Mouse (Mus musculus): ENCODE data around the gene Defb36. TPM values are rescaled to one million over a fixed set of nuclear protein-coding genes. Genes with fewer than 3 reads are reported as not detected.

Defb36 gene
- polyA plus RNA-seq, 1 experiment from 2014 or later: not detected

DNA sequence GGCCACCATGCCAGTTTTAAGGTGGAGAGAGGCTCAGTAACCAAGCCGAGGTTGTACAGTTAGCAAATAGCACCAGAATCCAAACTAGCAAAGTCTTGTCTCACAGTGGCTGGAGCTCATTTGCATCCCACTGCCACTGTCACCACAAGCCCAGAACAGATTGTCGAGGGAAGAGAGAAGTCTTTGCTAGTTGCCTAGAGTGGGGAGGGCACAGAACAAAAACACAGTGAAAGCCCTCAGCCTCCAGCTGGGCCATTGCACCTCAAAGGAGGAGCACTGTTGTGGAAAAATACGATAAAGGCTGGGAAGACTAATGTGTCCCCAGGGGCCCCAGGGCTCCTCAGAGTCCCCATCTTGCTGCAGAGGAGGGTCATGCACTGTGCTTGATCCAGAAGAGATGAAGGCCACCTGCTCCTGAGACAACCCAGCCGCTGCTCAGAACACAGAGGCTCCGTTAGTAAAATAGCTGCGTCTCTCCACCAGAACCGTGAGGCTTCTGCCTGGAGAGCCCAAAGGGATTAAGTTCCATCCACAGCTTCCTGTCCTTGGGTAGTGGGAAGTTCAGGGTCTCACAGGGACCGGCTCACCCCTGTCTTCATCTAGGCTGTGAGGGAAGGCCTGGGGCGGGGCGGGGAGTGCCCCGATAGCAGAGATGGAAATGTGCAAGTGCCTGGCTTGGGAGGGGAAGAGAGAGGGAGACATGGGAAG lies 35.4 kb downstream of the Defb36 start:
- H3K36me3 ChIP-seq: no peaks in the 10 kb centered on the region
- H3K9me3 ChIP-seq: no peaks in the 10 kb centered on the region
- H3K27me3 ChIP-seq: peaks cover under 1% of the 10 kb centered on the region; the same call in 1 of the 2 replicates
- peaks cover 13% of the 10 kb centered on the region for H3K4me1 ChIP-seq
- no peak for ATAC-seq (ENCODE audit: low FRiP score, low read depth)
- H3K4me2 ChIP-seq (replicated peaks): no peak overlapping the region
- no peak overlapping the region for H3K9ac ChIP-seq (replicated peaks)
- no peak overlapping the region for H3K4me3 ChIP-seq
- 0 out of 2 replicates have a peak overlapping the region, but pooled peaks have one; percentile 42 for H3K27ac ChIP-seq (replicated peaks)
- WGBS: 9% methylated on average over 11 of the region's 11 CpGs

GRCm38 (mm10) chr2:152652901-152653620 lies 48.9 kb downstream of the Defb36 start:
- Histone ChIP-seq H3K4me3 (no peak overlapping the region), H3K27ac (replicated peaks) (no peak overlapping the region), H3K4me1 (peaks cover 14% of the 10 kb centered on the region), H3K9me3 (no peaks in the 10 kb centered on the region), H3K9ac (replicated peaks) (no peak overlapping the region), H3K4me2 (replicated peaks) (no peak overlapping the region), H3K36me3 (no peaks in the 10 kb centered on the region), H3K27me3 (no peaks in the 10 kb centered on the region)
- no peak for ATAC-seq (ENCODE audit: low FRiP score, low read depth)
- 80% methylated on average over 10 of the region's 10 CpGs for WGBS

GRCm38 (mm10) chr2:152653874-152654715 lies 50.0 kb downstream of the Defb36 start:
- Histone ChIP-seq H3K36me3 (no peaks in the 10 kb centered on the region), H3K9me3 (no peaks in the 10 kb centered on the region), H3K9ac (replicated peaks) (peak overlapping the region; percentile 28; the same call in 1 of the 2 replicates), H3K4me3 (no peak overlapping the region), H3K4me1 (peaks cover 14% of the 10 kb centered on the region), H3K27ac (replicated peaks) (peak overlapping the region; percentile 84), H3K27me3 (no peaks in the 10 kb centered on the region), H3K4me2 (replicated peaks) (peak overlapping the region; percentile 32)
- ATAC-seq (ENCODE audit: low FRiP score, low read depth): peak; percentile 80
- 43% methylated on average over 14 of the region's 14 CpGs for WGBS

DNA sequence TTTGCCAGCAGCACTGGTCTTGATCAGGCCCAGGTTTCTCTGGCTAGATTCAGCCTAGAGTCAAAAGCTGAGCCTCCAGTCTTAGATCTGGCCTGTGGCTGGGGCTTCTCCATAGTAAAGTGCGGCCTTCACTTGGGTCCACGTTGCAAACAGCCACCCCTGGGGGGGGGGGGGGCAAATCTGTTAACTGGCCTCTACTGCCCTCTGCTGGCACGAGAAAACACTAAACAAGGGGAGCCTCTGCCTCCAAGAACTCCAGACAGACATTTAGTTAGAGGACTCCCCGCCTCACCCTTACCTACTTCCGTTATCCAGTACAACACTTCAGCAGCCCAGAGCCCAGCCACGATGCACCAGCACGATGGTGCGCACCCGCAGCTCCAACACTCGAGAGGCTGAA lies 53.3 kb downstream of the Defb36 start:
- no peak overlapping the region for H3K9ac ChIP-seq (replicated peaks)
- peaks cover 14% of the 10 kb centered on the region for H3K4me1 ChIP-seq
- H3K4me3 ChIP-seq: no peak overlapping the region
- no peak overlapping the region for H3K27ac ChIP-seq (replicated peaks)
- 60% methylated on average over 10 of the region's 10 CpGs for WGBS
- H3K27me3 ChIP-seq: no peaks in the 10 kb centered on the region
- no peak overlapping the region for H3K4me2 ChIP-seq (replicated peaks)
- no peaks in the 10 kb centered on the region for H3K36me3 ChIP-seq
- no peak for ATAC-seq (ENCODE audit: low FRiP score, low read depth)
- H3K9me3 ChIP-seq: no peaks in the 10 kb centered on the region

DNA sequence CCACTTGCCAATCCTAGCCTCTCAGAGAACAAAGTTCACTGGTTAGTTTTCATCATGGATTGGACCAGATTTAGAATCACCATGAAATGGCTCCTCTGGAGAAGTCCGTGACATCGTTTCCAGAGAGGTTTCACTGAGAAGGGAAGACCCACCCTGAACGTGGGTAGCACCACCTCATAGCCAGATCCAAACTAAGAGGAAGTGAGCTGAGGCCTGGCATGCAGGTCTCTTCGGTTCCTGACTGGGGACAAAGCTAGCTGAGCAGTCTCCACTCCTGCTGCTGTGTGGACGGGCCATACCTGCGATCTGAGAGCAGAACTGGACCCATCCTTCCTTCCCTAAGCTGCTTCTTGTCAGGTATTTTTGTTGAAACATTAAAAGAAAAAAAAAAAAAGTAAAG lies 57.0 kb downstream of the Defb36 start:
- H3K36me3 ChIP-seq: no peaks in the 10 kb centered on the region
- H3K27ac ChIP-seq (replicated peaks): no peak overlapping the region
- no peaks in the 10 kb centered on the region for H3K27me3 ChIP-seq
- no peaks in the 10 kb centered on the region for H3K4me1 ChIP-seq
- no peak for ATAC-seq (ENCODE audit: low FRiP score, low read depth)
- no peak overlapping the region for H3K4me3 ChIP-seq
- no peak overlapping the region for H3K9ac ChIP-seq (replicated peaks)
- 85% methylated on average over 6 of the region's 6 CpGs for WGBS
- H3K4me2 ChIP-seq (replicated peaks): no peak overlapping the region
- H3K9me3 ChIP-seq: no peaks in the 10 kb centered on the region

Other genes starting within 250 kb of the Defb36 start
- 12.5 and 16.1 TPM in 2 replicates for gene Nrsn2, start 227.7 kb upstream of the Defb36 start, polyA plus RNA-seq (2016; fragmentation: Nextera tagmentation; extraction: Ambion mirVana)
- gene Sox12, start 206.3 kb upstream of the Defb36 start, polyA plus RNA-seq (2016; fragmentation: Nextera tagmentation; extraction: Ambion mirVana): 15.6 and 18.7 TPM in 2 replicates
- 51.3 and 53.3 TPM in 2 replicates for gene Zcchc3, start 189.3 kb upstream of the Defb36 start, polyA plus RNA-seq (2016; fragmentation: Nextera tagmentation; extraction: Ambion mirVana)
- gene 6820408C15Rik, start 188.7 kb upstream of the Defb36 start, polyA plus RNA-seq (2016; fragmentation: Nextera tagmentation; extraction: Ambion mirVana): 0.54 and 1.1 TPM in 2 replicates
- gene Defb23, start 139.7 kb upstream of the Defb36 start, polyA plus RNA-seq (2016; fragmentation: Nextera tagmentation; extraction: Ambion mirVana): not detected in 2 replicates
- not detected in 2 replicates for gene Defb20, start 127.3 kb upstream of the Defb36 start, polyA plus RNA-seq (2016; fragmentation: Nextera tagmentation; extraction: Ambion mirVana)
- gene Defb22, start 114.2 kb upstream of the Defb36 start, polyA plus RNA-seq (2016; fragmentation: Nextera tagmentation; extraction: Ambion mirVana): not detected in 2 replicates
- not detected in 2 replicates for gene Defb26, start 92.6 kb upstream of the Defb36 start, polyA plus RNA-seq (2016; fragmentation: Nextera tagmentation; extraction: Ambion mirVana)
- not detected in 2 replicates for gene Defb28, start 86.1 kb upstream of the Defb36 start, polyA plus RNA-seq (2016; fragmentation: Nextera tagmentation; extraction: Ambion mirVana)
- gene Defb29, start 64.2 kb upstream of the Defb36 start, polyA plus RNA-seq (2016; fragmentation: Nextera tagmentation; extraction: Ambion mirVana): not detected in 2 replicates
- not detected in 2 replicates for gene Gm17416, start 35.0 kb upstream of the Defb36 start, polyA plus RNA-seq (2016; fragmentation: Nextera tagmentation; extraction: Ambion mirVana)
- gene Defb21, start 31.6 kb upstream of the Defb36 start, polyA plus RNA-seq (2016; fragmentation: Nextera tagmentation; extraction: Ambion mirVana): not detected in 2 replicates
- gene Defb19, start 24.0 kb upstream of the Defb36 start, polyA plus RNA-seq (2016; fragmentation: Nextera tagmentation; extraction: Ambion mirVana): not detected in 2 replicates
- gene Defb45, start 4.9 kb upstream of the Defb36 start, polyA plus RNA-seq (2016; fragmentation: Nextera tagmentation; extraction: Ambion mirVana): not detected in 2 replicates
- gene Defb25, start 18.7 kb downstream of the Defb36 start, polyA plus RNA-seq (2016; fragmentation: Nextera tagmentation; extraction: Ambion mirVana): not detected in 2 replicates
- gene Rem1, start 22.6 kb downstream of the Defb36 start, polyA plus RNA-seq (2016; fragmentation: Nextera tagmentation; extraction: Ambion mirVana): 0.31 TPM in 1 of 2 replicates, not detected in the other
- gene H13, start 65.1 kb downstream of the Defb36 start, polyA plus RNA-seq (2016; fragmentation: Nextera tagmentation; extraction: Ambion mirVana): 142 and 147 TPM in 2 replicates
- 38.4 and 39.6 TPM in 2 replicates for gene Mcts2, start 82.7 kb downstream of the Defb36 start, polyA plus RNA-seq (2016; fragmentation: Nextera tagmentation; extraction: Ambion mirVana)
- 65.1 and 69.6 TPM in 2 replicates for gene Id1, start 131.9 kb downstream of the Defb36 start, polyA plus RNA-seq (2016; fragmentation: Nextera tagmentation; extraction: Ambion mirVana)
- 3.2 and 3.9 TPM in 2 replicates for gene Cox4i2, start 149.8 kb downstream of the Defb36 start, polyA plus RNA-seq (2016; fragmentation: Nextera tagmentation; extraction: Ambion mirVana)
- gene Bcl2l1, start 227.4 kb downstream of the Defb36 start, polyA plus RNA-seq (2016; fragmentation: Nextera tagmentation; extraction: Ambion mirVana): 156 and 168 TPM in 2 replicates
- gene Tpx2, start 243.6 kb downstream of the Defb36 start, polyA plus RNA-seq (2016; fragmentation: Nextera tagmentation; extraction: Ambion mirVana): 109 and 113 TPM in 2 replicates

All from midbrain, embryonic 12.5 days (tissue).